Mouse (Mus musculus) skeletal muscle tissue, adult 2 months (tissue): ENCODE results near the gene Stk33.
A peak's percentile ranks its signal among the peaks of the same experiment; 100 is the strongest.
"Not testable (repeated sequence)": the region's sequence is repeated elsewhere in the genome, so short reads cannot be mapped to it uniquely, and the experiment has no call there.

Experiments
- DNase-seq: peaks from one replicate; pipeline ENCODE4 v3.0.0-alpha.2; 2012; ENCODE audit warnings: low read depth, low spot score

Gene Stk33

DNA sequence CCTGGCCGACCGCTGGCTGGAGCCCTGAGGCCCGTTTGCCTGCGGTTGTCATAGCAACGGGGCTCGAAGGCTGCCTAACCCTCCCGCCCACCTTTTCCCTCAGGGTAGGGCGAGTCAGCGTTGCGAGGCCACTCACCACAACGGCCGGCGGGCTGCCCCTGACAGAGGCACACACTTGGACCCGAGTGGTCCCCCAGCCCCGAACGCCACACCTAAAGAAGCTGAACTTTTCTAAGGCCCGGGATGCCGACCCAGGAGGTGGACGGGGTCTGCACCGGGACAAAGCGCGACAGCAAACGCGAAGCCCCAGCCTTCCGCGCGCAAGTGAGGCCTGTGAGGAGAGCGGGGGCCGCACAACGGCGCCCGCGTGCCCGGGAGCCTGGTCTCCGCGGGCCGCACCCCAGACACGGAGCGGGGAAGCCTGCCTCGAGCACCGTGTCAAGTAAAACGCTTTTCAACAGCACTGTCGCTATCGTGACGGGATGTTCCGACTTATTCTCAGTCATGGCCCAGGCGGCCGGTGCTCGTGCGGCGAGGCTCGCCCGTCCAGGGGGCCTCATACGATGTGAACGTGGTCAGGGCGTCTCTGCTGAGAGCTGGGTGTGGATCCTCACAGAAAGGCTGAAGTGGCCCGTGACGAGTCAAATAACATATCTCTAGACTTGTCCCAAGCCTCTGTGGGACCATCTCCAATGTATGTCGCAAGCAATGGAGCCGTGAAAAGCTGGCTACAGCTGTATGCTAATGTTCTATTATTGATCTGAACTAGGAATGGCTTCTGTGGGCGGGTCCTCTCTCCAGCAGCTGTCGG is at the start of gene Stk33:
Gene Stk33, minus strand, starts transcription at position 301 of the 811 bp plus-strand sequence.
- peak; percentile 10 for DNase-seq

DNA sequence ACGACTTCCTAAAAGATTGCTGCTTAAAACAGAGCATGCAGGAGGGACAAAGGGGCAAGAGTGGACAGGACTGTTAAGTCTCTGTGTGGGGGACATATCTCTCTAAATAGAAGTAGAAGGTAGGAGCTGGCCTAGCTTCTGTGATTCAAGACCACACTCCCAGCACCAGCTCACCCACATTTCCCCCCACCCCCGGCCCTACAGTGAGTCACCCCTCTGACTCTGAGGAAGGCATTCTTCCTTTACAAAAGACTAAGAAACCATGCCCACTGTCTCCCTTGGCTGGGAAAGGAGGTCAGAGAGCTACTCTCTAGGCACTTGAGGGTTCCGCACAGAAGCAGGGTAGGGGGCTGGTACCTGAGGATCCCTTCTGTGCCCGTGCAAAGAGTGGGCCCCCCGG is 45.3 kb upstream of the Stk33 start:
- DNase-seq: no peak

DNA sequence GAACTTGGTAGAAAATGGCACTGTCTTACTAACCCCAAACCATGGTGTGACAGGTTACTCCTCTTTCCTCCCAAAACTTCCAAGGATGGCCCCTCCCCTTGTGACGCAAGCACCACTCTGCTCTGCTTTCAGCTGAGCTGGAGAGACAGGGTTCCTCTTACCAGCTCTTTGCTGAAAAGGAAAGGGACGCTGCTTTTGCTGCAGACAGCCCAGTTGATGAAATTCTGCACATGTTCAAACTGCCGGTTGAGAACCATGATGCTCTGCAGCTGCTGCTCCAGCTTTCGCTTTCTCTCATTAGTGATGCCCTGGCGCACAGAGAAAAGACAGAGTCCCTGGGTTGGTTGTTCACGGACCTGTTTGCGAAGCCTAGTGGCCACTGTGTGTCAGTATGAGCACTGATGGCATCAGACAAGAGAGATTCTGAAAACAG is 41.9 kb upstream of the Stk33 start:
- no peak for DNase-seq

DNA sequence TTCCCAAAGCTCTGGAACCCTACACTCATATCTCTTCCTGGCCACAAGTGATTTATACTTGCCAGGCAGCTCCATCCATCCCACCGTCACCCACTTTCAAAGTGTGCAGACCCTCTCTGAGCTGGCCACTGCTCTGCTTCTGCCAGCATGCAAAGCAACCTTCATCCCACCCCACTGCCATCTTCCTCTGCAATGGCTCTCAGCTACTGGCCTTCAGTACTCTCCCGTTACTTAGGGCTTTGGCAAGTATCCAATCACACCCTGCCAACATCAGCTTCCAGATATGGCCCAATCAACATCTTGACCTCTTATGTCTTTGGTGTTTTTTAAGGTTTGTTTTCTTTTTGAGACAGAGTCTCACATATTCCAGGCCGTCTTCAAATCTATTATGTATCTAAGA is 39.0 kb upstream of the Stk33 start:
- no peak for DNase-seq

DNA sequence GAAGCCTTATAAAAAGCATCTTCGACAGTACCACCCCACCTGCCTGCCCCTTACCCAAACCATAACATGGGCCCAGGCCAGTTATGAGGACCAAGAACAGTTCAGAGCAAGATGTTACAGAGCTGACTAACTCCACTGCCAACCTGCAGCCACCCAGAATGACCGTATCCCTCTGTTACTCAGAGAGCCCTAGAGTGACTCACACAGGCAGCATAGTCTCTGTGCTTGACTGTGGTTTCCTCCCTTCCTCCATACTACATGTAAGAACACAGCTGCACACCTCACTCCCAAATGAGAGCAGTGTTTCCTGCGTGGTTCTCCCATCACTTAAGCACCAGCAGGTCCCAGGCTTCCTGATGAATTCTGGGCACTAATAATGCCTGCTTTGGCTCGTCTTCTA is 31.8 kb upstream of the Stk33 start:
- no peak for DNase-seq

DNA sequence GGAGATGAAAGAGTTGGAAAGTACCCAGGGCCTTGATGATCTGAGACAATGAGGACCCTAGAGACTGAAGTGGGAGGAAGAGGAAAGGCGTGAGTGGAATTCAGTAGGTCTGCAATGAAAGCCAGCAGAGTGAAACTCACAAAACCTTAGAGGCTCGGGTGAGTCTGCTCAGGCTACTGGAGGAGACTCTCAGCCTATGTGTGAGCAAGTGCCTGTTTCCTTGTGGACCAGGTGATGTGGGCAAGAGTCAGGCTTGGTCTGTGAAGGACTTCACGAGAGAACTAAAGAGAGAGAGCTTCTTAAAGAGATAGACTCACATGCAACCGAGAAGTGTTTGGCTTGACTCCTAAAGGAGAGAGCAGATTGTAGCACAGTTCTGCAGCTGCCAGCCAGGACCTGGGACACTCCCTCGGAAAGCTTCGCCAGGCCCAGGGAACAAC is 29.4 kb upstream of the Stk33 start:
- no peak for DNase-seq

DNA sequence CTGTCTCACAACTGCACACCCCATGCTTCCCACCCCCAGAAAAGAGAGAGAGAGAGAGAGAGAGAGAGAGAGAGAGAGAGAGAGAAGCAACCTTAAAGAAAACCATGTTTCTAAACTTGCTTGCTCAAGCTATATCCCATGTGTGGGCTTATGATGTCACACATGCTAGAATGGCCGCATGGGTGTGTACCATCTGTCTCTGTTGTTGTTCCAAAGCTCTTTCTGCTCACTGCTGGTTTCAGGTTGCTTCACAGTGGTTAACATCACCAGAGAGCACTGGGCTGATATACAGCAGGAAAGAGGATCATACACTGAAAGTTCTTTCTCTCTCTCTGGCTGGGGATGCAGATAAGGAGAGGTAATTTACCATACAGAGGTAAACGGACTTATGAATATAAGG is 28.7 kb upstream of the Stk33 start:
- no peak for DNase-seq

DNA sequence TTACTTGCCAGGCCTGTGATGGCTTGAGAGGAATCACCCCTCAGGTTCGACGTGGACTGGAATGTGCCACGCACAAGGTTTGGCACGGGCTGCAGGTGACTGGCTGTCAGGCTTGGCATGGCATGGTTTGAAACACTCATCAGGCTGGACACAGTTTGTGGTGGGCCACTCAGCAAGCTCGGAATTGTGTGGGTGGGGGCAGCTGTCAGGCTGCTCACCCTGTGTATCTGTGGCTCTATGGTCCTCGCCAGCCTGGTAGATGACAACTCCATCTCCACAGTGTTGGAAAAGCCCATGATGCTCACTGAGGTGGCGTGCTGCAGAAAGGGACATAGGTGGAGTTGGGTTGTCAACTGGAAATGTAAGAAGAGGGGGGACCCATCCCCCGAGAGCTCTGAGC is 21.8 kb upstream of the Stk33 start:
- no peak for DNase-seq

DNA sequence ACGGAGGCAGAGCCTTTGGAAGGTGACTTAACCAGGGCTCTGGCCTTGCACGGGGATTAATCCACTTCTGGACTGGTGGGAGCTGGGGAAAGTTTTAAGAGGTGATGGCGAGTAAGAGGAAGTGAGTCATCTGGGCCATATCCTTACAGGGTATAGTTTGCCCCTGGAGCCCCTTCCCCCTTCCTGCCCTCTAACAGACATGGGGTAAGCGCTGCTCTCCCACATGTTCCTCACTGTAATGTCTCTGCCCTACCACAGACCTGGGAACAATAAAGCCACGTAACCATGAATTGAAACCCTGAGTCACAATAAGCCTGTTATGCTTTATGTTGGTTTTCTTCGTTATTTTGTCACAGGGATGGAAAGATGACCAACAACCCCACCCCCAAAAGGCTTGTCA is 17.7 kb upstream of the Stk33 start:
- DNase-seq: no peak

DNA sequence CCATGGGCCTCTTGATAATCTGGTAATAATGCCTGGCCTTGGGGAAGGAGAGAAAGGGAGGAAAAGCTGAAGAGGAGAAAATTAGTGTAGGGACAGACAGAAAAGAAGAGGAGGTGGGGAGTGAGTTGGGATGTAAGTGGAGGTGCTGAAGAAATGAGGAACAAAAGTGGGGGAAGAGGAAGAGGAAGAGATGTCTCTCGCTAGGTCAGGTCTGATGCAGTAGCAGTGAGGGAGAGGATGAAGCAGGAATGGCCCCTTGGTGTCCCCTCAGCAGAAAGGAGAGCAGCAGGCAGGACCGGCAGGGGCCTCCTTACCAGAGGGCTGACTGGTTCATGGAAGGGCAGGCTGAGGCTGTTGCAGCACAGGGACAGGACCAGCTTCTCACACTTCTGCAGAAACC is 16.9 kb upstream of the Stk33 start:
- no peak for DNase-seq

DNA sequence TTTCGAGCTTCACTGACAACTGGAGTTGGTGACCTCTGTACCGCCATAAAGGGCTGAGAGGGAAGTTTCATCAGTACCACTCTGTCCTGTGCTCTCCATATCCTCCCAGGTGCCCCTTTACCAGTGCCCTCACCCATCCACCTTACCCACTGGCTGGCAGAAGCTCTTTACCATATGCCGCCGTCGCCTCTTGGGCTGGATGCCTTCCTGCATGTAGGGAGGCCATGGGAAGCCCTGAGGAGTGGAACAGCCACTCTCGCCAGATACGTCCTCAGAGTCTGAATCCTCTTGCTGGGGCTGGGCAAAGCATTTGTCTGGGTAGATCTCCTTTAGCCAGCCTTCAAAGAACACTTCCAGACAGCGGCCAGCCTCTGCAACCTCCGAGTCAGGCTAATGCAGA is 16.0 kb upstream of the Stk33 start:
- no peak for DNase-seq

DNA sequence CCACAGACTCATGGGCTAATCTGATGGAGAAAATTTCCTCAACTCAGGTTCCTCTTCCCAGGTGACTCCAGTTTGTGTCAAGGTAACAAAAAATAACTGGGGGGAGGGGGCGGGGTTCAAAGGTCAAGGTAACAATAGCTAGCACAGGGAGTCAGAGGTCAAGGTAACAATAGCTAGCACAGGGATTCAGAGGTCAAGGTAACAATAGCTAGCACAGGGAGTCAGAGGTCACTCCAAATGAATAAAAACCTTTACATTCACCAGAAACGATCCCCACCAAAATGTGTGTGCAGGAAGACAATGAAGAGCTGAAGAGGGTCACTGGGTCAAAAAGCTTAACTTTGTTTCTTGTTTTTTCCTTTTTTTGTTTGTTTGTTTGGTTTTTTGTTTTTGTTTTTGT is 9.2 kb upstream of the Stk33 start:
- no peak for DNase-seq

DNA sequence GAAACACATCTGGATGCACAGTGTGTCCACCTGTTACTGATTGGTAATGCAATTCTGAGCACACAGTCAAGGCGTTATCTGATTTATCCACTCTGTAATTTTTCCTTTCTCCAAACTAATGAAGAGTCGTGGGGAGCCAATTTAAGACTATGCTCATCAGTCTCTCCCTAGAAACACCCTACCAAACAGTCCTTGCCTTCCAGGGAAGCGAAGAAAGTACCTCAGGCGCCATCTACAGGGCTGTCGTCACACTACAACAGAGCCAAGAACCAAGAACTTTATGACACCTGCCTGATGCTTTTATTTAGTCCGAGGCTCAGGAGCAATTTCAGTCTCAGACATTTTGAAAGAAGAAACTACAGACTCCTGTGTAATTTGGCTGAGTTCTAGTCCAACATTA is 6.1 kb upstream of the Stk33 start:
- DNase-seq: no peak

DNA sequence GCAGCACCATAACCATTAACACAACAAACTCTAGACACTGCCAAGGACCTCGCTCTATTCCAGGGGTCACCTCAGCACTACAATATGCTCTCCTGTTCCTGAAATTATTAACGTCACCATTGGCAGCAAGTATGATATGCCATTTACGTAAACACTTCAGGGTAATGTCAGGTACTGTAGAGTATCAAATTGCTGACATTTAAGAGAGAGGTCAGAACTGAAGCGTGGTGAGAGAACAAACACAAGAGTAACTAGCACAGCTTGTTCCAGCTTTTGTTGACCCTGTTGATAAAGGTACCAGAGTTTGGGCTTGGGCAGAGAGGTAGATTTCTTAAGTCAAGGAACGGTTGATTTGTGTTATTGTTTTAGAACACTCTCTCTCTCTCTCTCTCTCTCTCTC is 3.9 kb upstream of the Stk33 start:
- peak; percentile 29 for DNase-seq

DNA sequence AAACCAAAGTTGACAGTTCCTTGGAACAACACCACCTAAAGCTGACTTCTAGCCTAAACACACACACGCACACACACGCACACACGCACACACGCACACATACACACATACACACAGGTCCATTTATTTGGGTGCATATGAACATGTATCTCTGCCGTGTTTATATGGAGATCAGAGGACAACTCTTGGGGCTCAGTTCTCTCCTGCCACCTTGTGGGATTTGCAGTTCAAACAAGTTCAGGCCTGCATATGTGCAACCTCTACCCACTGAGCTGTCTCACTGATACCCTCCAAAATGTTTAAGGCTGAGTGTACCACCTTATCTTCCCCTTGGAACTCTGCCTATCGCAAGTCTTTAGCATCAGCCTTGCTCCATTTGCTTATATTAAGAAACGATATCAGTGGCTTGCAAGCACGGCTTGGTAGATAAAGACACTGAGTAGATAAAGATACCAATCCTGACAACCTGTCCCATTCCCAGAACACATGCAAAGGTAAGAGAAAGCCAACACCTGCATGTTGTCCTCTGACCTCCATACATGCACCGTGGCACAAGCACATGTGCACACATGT is 1.9 kb upstream of the Stk33 start:
- DNase-seq: no peak

DNA sequence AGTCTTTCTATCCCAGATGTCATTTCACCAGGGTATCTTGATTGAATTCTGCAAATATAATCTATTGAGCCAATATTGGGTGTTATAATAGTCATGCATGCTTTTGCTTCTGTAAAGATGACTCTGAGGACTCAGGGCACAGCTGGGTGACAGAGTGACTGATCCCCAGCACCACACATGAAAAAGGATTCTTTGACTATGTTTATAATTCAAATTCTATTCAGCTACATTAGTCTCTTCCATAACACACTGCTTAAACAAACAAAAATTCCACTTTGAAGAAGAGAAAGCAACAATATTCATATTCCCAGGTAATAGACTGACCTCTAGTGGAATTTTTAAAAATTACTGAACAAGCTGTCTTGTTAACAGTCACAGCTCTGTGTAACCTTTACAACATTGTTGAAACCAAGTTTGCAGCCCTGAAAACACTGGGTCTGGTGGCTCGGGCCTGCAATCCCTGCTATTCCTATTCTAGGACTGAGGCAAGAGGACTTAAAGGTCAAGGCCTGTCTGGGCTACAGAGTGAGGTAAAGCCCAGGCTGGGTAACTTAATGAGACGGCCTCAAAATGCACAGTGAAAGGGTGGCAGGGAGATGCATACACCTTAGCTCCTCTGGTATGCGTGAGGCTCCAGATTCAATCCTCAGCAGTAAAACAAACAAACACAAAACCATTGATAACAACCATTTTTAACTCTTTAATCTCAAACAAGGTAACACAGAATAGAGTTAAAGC is 14.3 kb downstream of the Stk33 start:
- no peak for DNase-seq

DNA sequence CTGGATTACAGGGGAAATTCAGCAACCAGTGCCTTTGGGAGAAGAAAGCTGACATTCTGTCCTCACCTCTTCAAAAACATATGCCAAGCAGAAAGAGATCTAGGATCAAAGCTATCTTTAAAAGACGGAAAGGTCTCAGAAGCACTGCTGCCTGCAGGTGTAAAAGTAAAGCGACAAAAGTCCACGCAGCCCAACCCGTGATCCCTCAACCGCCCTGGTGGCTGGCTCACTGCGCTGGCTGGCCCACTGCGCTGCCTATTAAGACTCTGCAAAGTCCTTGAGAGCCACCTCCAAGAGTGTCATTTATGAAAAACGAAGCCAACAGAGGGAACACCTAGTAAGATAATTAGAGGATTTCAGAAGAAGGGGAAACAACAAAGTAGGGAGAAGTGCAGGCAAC is 16.1 kb downstream of the Stk33 start:
- no peak for DNase-seq

DNA sequence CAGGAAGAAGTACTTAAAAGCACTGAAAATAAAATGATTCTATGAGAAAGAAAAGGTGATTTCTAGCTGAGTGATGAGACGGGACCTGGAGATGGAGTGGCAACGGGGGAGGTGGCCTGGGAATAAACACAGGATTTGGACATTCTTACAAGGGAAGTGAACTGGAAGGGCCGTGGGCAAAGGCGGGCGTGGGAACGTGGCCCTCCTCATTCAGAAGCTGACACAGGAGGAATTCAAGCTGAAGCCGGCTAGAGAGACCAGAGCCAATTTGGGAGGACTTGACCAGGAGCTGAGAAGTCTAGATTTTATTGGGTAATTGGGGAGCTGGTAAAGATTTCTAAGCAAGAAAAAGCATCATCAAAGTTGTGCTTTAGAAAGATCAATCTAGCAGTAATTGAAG is 33.4 kb downstream of the Stk33 start:
- DNase-seq: no peak

DNA sequence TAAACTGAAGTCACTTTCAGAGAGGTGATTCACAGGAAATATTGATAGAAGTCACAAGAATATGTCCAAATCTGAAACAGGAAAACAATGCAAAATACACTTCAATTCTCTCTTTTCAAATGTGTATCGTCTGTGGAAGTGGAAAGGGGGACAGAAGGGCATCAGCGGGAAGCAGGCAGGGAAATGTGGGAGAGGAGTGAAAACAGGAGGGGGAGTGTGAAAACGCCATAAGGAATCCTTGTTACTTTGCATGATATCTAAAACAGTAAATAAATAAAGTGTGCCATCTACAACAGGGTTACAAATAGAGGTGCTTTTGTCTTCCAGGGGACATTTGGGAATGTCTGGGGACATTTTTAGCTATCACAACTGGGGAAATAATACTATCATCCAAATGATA is 39.6 kb downstream of the Stk33 start:
- no peak for DNase-seq

DNA sequence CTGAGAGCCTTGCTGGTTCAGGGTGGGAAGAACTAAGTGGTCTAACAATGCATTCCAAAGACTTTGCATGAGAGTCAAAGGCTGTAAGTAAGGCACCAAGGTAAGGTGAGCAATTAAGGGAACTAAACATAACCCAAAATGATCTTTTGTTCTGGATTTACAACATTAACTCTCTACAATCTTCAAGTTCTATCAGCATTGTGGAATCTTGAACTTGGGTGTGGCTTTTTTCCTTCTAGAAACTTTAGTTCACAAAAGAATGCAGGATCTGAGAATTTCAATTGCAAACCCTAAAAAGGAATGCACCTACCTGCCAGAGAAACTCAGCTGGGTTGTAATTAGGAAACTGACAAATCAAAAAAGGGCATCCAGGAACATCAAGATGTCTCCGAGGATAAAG is 57.8 kb downstream of the Stk33 start:
- DNase-seq: no peak

DNA sequence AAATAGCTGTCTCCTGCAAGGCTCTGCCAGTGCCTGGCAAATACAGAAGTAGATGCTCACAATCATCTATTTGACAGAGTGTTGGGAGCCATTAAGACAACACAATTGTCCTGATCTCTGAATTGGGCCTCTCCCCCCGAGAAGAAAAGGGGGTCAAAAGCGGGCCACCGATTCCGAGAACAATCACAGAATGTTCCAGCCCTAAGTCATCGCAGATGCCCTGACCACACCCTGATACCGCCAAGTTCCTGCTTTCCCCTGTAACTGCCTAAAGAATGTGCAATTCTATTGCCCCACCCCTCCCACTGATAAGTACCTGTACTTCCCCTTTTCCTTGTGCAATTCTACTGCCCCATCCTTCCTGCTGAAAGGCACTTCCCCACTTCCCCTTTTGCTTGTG is 65.3 kb downstream of the Stk33 start:
- not testable (repeated sequence) for DNase-seq

DNA sequence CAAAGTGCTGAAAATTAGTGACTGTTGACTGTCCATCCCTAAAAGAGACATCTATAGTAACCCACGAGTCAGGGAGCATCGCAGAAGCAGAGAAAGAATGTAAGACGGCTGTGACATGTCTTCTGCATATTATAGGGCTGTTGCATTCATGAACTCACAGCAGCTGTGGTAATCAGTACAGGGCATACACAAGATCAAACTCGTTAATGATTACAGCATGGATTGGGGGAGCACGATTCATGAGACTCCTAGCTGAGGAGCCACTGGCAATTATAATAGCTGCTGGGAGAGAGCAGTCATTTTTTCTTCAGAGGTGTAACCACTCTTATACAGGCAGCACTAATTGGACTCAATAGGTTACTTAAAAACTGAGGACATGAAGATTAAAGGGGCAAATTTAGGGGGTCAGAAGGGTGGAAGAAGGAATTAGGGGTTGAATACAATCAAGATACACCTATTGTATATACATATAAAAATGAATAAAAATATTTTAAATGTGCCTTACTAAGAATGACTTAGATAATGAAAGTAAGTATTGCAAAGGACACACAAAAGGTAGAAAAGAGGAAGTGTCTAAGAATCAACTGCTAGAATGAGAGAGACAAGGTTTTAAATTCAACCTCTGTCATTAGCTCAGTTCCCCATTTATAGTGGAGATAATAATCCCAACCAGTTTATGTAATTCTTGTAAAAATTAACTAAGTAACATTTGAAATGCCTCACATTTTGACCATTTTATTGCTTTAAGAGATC is 80.3 kb downstream of the Stk33 start:
- DNase-seq: no peak
